Mouse (Mus musculus) ES-Bruce4 (cell line): ENCODE measurements around the gene Hcn2. TPM values are rescaled to one million over a fixed set of nuclear protein-coding genes. Genes with fewer than 3 reads are reported as not detected.

Experiments
- H3K27ac ChIP-seq: 2 replicates; pipeline ENCODE4 v1.5.1; 2012; ENCODE audit warnings: low read length, inconsistent platforms; ENCODE audit not compliant: insufficient read depth
- H3K27me3 ChIP-seq: 2 replicates; pipeline ENCODE4 v1.6.1; 2012; ENCODE audit warnings: mild to moderate bottlenecking, low read length, inconsistent platforms; ENCODE audit not compliant: control insufficient read depth, poor library complexity, insufficient read depth, severe bottlenecking
- H3K36me3 ChIP-seq: 2 replicates; pipeline ENCODE4 v1.6.1; 2012; ENCODE audit warnings: inconsistent platforms, mild to moderate bottlenecking, low read length, moderate library complexity; ENCODE audit not compliant: control insufficient read depth, poor library complexity, insufficient read depth, severe bottlenecking
- H3K4me1 ChIP-seq: one replicate; pipeline ENCODE4 v1.8.1; 2011; ENCODE audit warnings: low read length; ENCODE audit not compliant: control insufficient read depth, insufficient read depth
- H3K4me3 ChIP-seq: 2 replicates; pipeline ENCODE4 v1.5.1; 2011; ENCODE audit warnings: low read depth, mild to moderate bottlenecking, low read length
- H3K9ac ChIP-seq: 2 replicates; pipeline ENCODE4 v1.6.1; 2012; ENCODE audit warnings: low read depth, mild to moderate bottlenecking, inconsistent platforms; ENCODE audit not compliant: poor library complexity, severe bottlenecking
- H3K9me3 ChIP-seq: replicated peaks from 2 replicates; pipeline ENCODE4 v1.6.1; 2012; ENCODE audit warnings: mild to moderate bottlenecking, low read length, inconsistent platforms; ENCODE audit not compliant: control insufficient read depth, poor library complexity, insufficient read depth, severe bottlenecking
- CTCF ChIP-seq: IDR thresholded peaks from one replicate; pipeline ENCODE4 v1.8.1; 2011; ENCODE audit warnings: low read depth, low read length
- EP300 ChIP-seq: IDR thresholded peaks from 2 replicates; pipeline ENCODE4 v1.6.1; 2011; ENCODE audit warnings: low read depth, low read length; ENCODE audit not compliant: insufficient read depth
- POLR2A ChIP-seq: IDR thresholded peaks from one replicate; pipeline ENCODE4 v1.8.1; 2011; ENCODE audit warnings: low read length; ENCODE audit not compliant: insufficient read depth
- polyA plus RNA-seq: library from polyadenylated mRNA; stranded (reverse); fragments of >200 nt; gene quantifications from 2 replicates; pipeline ENCODE4 v1.2.4, GENCODE M21; 2011; ENCODE audit warnings: low read depth; ENCODE audit not compliant: missing spikeins, insufficient read depth, insufficient read length

The Hcn2 gene
- polyA plus RNA-seq, 1 experiment = 7.3 TPM

DNA sequence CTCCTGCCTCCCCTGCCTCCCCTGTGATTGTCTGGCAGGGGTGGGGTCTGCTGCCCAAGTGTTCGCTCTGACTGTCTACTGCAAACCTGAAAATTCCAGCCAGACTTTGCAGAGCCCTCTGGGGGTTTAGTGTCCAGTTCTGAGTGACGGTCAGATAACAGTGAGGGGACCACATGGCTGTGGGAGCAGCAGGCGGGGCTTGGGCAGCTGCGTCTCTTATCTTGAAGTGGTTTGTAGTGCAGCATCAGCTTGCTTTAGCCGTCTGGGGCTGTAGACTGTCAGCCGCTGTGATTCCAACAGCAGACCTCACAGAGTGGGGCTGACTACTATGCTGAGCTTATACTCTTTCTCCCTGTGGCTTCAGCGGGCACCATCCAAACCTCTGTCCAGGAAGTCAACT is 7.1 kb upstream of the Hcn2 start:
- peaks cover 18% of the 10 kb centered on the region for H3K36me3 ChIP-seq
- peaks cover 2% of the 10 kb centered on the region for H3K4me1 ChIP-seq
- no peak overlapping the region for H3K9ac ChIP-seq
- H3K27ac ChIP-seq = no peak overlapping the region
- no peaks in the 10 kb centered on the region for H3K9me3 ChIP-seq
- H3K4me3 ChIP-seq = no peak overlapping the region
- TF ChIP-seq CTCF = no peak
- TF ChIP-seq EP300 = no peak
- no peak for TF ChIP-seq POLR2A
- no peaks in the 10 kb centered on the region for H3K27me3 ChIP-seq

DNA sequence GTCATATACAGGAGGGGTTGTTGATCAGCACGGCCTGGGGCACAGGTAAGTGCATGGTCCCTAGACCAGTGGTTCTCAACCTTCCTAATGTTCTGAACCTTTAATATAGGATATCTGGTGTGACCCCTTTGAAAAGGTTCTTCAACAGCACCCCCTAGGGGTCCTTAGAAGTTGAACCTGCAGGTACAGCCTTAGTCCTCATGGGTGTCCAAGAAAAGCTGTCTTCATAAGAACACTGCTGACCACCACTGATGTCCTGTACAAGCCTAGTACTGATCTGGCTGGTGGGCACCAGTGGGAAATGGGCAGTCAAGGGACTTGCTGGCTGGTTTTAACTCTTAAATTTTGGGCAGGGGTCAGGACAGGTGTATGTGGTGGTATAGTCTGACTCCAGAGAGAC is 4.4 kb upstream of the Hcn2 start:
- Histone ChIP-seq H3K4me1 (peaks cover 2% of the 10 kb centered on the region), H3K36me3 (peaks cover 18% of the 10 kb centered on the region), H3K27ac (no peak overlapping the region), H3K4me3 (no peak overlapping the region), H3K9me3 (no peaks in the 10 kb centered on the region), H3K27me3 (no peaks in the 10 kb centered on the region; the same call in 1 of the 2 replicates), H3K9ac (no peak overlapping the region)
- TF ChIP-seq POLR2A = no peak
- no peak for TF ChIP-seq EP300
- no peak for TF ChIP-seq CTCF

DNA sequence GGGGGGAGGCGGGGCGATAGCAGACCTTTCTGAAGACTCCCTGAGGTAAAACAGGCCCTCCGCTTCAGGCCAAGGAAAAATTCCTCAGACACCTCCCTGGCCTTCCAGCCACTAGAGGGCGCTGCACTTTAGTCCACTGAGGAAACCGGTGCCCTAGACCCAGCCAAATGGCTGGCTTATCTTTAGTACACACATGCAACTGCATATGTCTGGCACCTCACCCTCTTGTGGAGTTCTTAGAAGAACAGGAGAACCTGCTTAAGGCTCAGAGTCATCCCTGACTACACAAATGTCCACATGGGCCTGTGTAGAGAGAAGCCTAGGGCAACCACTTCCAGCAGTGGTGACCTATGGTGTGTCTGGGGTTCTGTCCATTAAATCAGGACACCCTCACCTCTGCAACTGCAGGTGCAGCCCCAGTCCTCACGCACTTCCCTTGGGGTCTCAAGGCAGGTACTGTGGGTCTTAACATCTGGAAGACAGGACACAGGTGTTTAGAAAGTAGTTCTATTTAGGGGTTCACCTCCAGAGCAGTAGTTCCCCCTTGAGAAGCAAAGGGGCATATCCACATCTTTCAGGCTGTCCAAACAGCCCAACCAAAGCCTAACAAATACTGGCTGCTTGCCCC is 3.8 kb upstream of the Hcn2 start:
- H3K4me1 ChIP-seq = no peaks in the 10 kb centered on the region
- H3K36me3 ChIP-seq = peaks cover 18% of the 10 kb centered on the region
- no peak overlapping the region for H3K4me3 ChIP-seq
- H3K9me3 ChIP-seq = no peaks in the 10 kb centered on the region
- no peak overlapping the region for H3K27ac ChIP-seq
- H3K27me3 ChIP-seq = no peaks in the 10 kb centered on the region; the same call in 1 of the 2 replicates
- no peak overlapping the region for H3K9ac ChIP-seq
- TF ChIP-seq EP300 = no peak
- TF ChIP-seq CTCF = peak; percentile 88

DNA sequence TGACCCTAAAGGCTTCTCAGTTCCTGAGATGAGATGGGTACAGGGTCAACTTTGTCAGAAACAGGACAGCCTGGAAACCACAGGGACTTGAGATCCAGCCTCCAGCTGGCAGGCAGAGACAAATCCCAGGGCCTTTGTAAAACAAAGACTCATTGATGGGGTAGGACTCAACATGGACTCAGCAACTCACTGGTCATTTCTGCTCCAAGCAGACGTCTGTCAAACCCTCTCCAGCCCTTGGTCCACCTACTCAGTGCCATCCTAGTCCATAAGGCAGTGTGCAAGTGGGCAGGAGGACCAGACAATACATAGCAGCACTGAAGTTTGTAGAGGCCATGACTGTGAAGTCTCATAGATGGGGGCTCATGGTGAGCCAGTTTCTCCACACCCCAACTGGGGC is 3.3 kb upstream of the Hcn2 start:
- Histone ChIP-seq H3K27ac (no peak overlapping the region), H3K9ac (no peak overlapping the region), H3K27me3 (no peaks in the 10 kb centered on the region; the same call in 1 of the 2 replicates), H3K4me3 (no peak overlapping the region), H3K36me3 (peaks cover 18% of the 10 kb centered on the region), H3K9me3 (no peaks in the 10 kb centered on the region), H3K4me1 (no peaks in the 10 kb centered on the region)
- TF ChIP-seq CTCF = no peak
- no peak for TF ChIP-seq POLR2A

DNA sequence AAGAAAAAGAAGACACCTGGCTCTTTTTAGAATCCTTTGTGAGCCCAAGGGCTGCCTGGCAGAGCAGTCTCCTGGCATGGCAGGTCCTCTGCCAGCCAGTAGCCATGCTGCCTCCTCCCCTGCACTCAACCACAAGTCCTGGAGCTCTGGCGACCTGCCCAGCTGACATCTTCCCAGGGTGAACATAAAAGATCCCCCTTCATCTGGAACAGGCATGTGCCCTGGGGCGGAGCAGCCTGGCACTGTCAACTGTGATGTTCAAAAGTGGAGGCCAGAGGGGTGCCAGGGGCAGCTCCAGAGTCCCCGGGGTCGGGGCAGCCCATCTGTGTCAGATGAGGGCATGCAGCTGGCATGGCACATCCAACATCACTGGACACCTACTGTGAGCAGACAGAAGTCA is 1.4 kb upstream of the Hcn2 start:
- H3K9me3 ChIP-seq = no peaks in the 10 kb centered on the region
- no peak for TF ChIP-seq EP300
- TF ChIP-seq POLR2A = no peak
- no peak for TF ChIP-seq CTCF
- H3K27me3 ChIP-seq = no peaks in the 10 kb centered on the region; the same call in 1 of the 2 replicates
- H3K27ac ChIP-seq = no peak overlapping the region
- H3K4me3 ChIP-seq = no peak overlapping the region
- no peak overlapping the region for H3K9ac ChIP-seq
- no peaks in the 10 kb centered on the region for H3K4me1 ChIP-seq
- peaks cover 13% of the 10 kb centered on the region for H3K36me3 ChIP-seq

DNA sequence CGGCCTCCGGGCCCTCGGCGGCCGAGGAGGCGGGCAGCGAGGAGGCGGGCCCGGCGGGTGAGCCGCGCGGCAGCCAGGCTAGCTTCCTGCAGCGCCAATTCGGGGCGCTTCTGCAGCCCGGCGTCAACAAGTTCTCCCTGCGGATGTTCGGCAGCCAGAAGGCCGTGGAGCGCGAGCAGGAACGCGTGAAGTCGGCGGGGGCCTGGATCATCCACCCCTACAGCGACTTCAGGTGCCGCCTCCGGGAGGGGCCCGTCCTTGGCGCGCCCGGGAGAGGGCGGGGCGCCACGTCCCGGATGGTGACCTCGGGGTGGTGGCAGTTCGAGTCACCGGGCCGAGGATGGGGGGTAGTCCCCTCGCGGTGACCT is 538 bp downstream of the Hcn2 start:
- no peaks in the 10 kb centered on the region for H3K9me3 ChIP-seq
- H3K9ac ChIP-seq = peak overlapping the region; percentile 90
- no peaks in the 10 kb centered on the region for H3K4me1 ChIP-seq
- H3K27me3 ChIP-seq = no peaks in the 10 kb centered on the region; the same call in 1 of the 2 replicates
- TF ChIP-seq CTCF (no peak), EP300 (no peak), POLR2A (no peak)
- H3K4me3 ChIP-seq = peak overlapping the region; percentile 59
- no peak overlapping the region for H3K27ac ChIP-seq
- no peaks in the 10 kb centered on the region for H3K36me3 ChIP-seq
